In the genomic region with DNA sequence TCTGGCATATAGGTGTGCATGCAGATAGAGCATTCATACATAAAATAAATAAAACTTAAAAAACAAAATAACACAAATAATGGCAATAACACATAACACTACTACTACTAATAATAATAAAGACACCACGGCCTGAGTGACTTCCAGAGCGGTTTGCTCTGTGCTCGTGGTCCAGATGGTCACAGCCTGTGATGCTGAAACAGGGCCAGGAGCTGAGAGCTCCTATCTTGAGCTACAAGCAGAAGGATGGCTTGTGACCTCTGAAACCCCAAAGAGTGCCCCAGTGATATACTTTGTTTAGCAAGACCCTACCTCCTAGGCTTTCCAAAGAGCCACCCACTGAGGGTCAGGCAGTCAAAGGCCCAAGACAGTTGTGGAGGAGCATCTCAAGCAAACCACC, we compare ENCODE assay signal across 17 mouse cellular contexts. TPM values are rescaled to one million over a fixed set of nuclear protein-coding genes. Genes with fewer than 3 reads are reported as not detected.
DNase-seq lines count a peak whose midpoint lies in the region; TF ChIP-seq lines count a peak whose summit lies in the region.
"Had no signal": no experiment of that assay in that cellular context is flagged by ENCODE, and none has a peak within 500 bp of the region (broad histone marks: within the 10 kb centered on the region; RNA-seq: fewer than 3 reads in every experiment).

No protein-coding gene starts in this region.

- no peaks in the 10 kb centered on the region for H3K27me3 ChIP-seq in cerebellum, adult 2 months (ENCODE audit: control insufficient read depth, insufficient read depth, low read length)
- H3K27me3 ChIP-seq: CH12.LX; embryonic facial prominence, embryonic 12.5 days; forebrain, embryonic 15.5 days; heart, embryonic 13.5 days; hindbrain, embryonic 15.5 days; Patski had no signal

- DNase-seq in cerebellum, adult 11 months, result peak; percentile 64
- DNase-seq in cerebellum, adult 2 months, result peak; percentile 72 to 83
- peak; percentile 72 to 79 for DNase-seq in cerebellum, postnatal 10 days
- no peak for DNase-seq in gastrocnemius, postnatal 10 days
- no peak for DNase-seq in adrenal gland, postnatal 36 days
- no peak for DNase-seq in frontal cortex, postnatal 36 days (ENCODE audit: low spot score in 2 of 2)
- DNase-seq: adrenal gland, postnatal 25 days; gastrocnemius, postnatal 25 days; heart, postnatal 36 days; kidney, adult 2 months had no signal

- no peak overlapping the region for H3K4me3 ChIP-seq in cerebellum, adult 2 months (replicated peaks; ENCODE audit: insufficient read depth, low read depth, low read length)
- H3K4me3 ChIP-seq: embryonic facial prominence, embryonic 12.5 days; forebrain, embryonic 15.5 days; heart, embryonic 13.5 days; hindbrain, embryonic 15.5 days had no signal

- 9% methylated on average over 3 of the region's 3 CpGs for WGBS in cerebellum, adult 2 months

- no peak for TF ChIP-seq CTCF in cerebellum, adult 2 months (IDR thresholded peaks at IDR 0.05; ENCODE audit: borderline replicate concordance, insufficient read depth, low read depth, low read length)

- 0 out of 2 replicates have a peak overlapping the region, but pooled peaks have one; percentile 8 for H3K27ac ChIP-seq in cerebellum, adult 2 months (ENCODE audit: insufficient read depth, low read length)
- H3K27ac ChIP-seq: embryonic facial prominence, embryonic 12.5 days; forebrain, embryonic 15.5 days; heart, embryonic 13.5 days; hindbrain, embryonic 15.5 days had no signal

- peaks cover 11% of the 10 kb centered on the region for H3K4me1 ChIP-seq in cerebellum, adult 2 months (ENCODE audit: control insufficient read depth, insufficient read depth, low read length)
- H3K4me1 ChIP-seq: embryonic facial prominence, embryonic 12.5 days; forebrain, embryonic 15.5 days; heart, embryonic 13.5 days; hindbrain, embryonic 15.5 days had no signal

- no peak for TF ChIP-seq POLR2A in cerebellum, adult 2 months (IDR thresholded peaks at IDR 0.05; ENCODE audit: borderline replicate concordance, insufficient read depth, low read length)

RNA-seq across cellular contexts. Expression of gene Grasp, which starts 22.6 kb away (rescaled TPM):
- 5.0 and 5.3 TPM in 2 replicates for polyA plus RNA-seq in cerebellum, adult 2 months (2012; rRNA removed)
- 10 to 100 TPM in 1 of 2 experiments, 1 to 10 TPM in 1; 9.0 to 11.5 TPM for total RNA-seq in gastrocnemius, postnatal 10 days (2021)
- total RNA-seq in adrenal gland, postnatal 36 days (2021), result 10 to 100 TPM; 18.7 to 60.1 TPM
- polyA plus RNA-seq: activated CD4-positive, CD25-positive, alpha-beta regulatory T cell, adult 4 months had no signal

RNA-seq across cellular contexts. Expression of gene Acvr1b, which starts 27.5 kb away (rescaled TPM):
- polyA plus RNA-seq in cerebellum, adult 2 months (2012; rRNA removed), result 54.5 and 55.2 TPM in 2 replicates
- total RNA-seq in gastrocnemius, postnatal 10 days (2021), result 10 to 100 TPM; 21.7 to 22.4 TPM
- 1 to 10 TPM; 8.5 to 9.3 TPM for total RNA-seq in adrenal gland, postnatal 36 days (2021)

RNA-seq across cellular contexts. Expression of gene Nr4a1, which starts 52.7 kb away (rescaled TPM):
- polyA plus RNA-seq in cerebellum, adult 2 months (2012; rRNA removed), result 13.1 and 16.4 TPM in 2 replicates
- 10 to 100 TPM; 22.5 to 23.1 TPM for total RNA-seq in gastrocnemius, postnatal 10 days (2021)
- total RNA-seq in adrenal gland, postnatal 36 days (2021), result 1,000 to 10,000 TPM in 1 of 2 experiments, 100 to 1,000 TPM in 1; 924 to 1,160 TPM

Comparison
In these comparisons a context has a peak if more than half of its experiments do, and no peak if none do; other contexts are left out.
1. DNase-seq: peak in cerebellum, adult 11 months (single experiment), cerebellum, adult 2 months (2 of 2) and cerebellum, postnatal 10 days (2 of 2); none in gastrocnemius, postnatal 10 days (single experiment), adrenal gland, postnatal 36 days (0 of 2) and frontal cortex, postnatal 36 days (0 of 2).
2. RNA of gene Nr4a1, which starts 52.7 kb away (total RNA-seq): 924 to 1,160 TPM in adrenal gland, postnatal 36 days; 22.5 to 23.1 TPM in gastrocnemius, postnatal 10 days; every median in the first group is over 10 times any median in the second.